Mouse (Mus musculus) effector memory CD4-positive, alpha-beta T cell, adult 7 months (primary cell): ENCODE measurements around the gene Mlx. TPM values are rescaled to one million over a fixed set of nuclear protein-coding genes. Genes with fewer than 3 reads are reported as not detected.

Experiments
- polyA plus RNA-seq: library from polyadenylated mRNA; unstranded; fragments of 100-300 nt; shearing (Covaris generic); gene quantifications from one replicate; pipeline ENCODE4 v1.2.1, GENCODE M21; 2017

Gene Mlx
- 46.3 TPM for polyA plus RNA-seq

DNA sequence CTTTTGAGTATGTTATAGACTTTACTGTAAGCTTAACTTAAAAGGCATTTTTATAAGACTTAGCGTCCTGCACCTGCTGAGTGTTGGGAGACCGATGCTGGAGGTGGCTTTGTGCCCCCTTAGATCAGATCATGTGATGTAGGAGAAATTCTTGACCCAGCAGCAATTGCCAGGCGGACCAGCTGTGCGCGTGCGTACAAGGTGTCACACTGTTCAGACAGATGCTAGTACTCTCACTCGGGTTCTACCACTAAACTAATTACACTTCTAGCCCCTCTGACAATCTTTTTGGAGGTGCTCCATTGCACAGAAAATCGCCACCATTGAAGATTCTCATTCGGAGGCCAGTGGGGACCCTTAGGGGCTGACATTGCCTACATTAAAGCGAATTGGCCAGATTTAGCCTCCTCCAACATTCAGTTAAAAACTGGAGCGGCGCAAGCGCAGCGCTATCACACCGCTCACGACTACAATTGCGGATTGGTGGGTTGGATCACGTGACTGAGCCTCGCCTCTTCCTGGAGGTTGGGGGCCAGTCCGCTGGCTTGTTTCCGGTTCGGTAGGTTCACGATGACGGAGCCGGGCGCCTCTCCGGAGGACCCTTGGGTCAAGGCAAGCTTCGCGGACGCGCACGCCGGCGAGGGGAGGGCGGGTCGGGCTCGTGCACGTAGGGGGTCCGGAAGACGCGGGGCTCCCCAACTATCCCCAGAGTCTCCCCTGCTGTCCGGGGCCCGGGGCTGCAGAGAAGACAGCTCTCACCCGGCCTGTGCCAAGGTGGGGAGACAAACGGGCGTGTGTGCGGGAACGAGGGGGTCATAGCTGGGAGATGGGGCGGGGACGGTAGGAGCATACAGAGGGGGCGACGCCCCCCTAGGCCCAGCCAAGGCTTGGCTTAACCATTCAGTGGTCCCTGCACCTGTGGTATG, at the start of gene Mlx:
Gene Mlx, plus strand, starts transcription at position 522 of the 926 bp plus-strand sequence.

DNA sequence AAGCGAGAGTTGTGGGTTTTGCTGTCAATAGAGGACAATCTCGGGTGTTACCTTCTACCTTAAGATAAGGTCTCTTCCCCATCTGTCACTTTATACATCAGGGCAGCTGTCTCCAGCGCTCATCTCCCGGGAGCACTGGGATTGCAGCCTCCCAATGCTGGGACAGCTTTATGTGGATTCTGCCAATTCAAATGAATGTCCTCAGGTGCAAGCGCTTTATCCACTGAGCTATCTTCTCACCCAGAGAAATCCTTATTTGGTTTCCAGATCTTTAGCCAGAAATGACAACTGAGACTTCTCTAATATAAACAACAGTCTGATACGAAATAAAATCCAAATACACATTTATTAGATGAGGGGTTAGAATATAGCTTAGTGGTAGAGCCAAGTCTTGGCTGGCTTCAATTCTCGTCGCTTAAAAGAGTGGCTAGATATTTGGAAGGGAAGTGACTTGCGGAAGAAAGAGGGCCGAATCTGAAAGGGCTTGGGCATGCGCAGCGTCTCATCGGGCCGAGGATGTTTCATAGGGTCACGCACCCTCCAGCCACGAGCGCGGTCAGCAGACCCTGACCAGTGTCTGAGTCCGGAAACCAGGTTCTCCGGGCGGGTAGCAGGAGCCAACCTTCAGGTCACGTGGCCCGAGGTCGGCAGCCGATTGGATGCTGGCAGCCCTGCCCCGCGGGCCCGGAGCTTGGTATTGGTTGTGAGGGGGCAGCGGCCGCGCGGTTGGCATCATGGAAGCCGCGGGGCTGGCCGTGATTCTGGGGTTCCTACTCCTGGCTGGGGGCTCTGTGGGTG, 17.5 kb upstream of the Mlx start, which contains the start of gene Naglu:
Gene Naglu, plus strand, starts transcription at position 622 of the 798 bp plus-strand sequence.

DNA sequence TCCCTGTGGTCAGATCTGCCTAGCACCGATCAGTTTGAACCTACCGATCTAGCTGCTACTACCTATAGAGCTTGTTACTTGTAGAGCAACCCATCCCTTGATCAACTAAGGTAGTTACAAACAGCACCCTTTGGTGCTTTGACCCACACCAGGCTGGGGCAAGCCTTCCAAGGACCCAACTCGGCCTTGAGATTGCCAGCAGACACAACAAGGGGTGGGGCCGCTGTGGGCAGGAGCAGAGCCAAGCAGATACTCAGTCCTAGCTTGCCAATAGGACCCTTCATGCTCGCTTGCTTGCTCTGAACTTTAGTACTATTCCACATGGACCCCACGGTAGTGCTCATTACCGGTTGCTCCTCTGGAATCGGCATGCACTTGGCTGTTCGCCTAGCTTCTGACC, 9.0 kb upstream of the Mlx start, which contains the start of gene Hsd17b1:
Gene Hsd17b1, plus strand, starts transcription at position 291 of the 400 bp plus-strand sequence.

DNA sequence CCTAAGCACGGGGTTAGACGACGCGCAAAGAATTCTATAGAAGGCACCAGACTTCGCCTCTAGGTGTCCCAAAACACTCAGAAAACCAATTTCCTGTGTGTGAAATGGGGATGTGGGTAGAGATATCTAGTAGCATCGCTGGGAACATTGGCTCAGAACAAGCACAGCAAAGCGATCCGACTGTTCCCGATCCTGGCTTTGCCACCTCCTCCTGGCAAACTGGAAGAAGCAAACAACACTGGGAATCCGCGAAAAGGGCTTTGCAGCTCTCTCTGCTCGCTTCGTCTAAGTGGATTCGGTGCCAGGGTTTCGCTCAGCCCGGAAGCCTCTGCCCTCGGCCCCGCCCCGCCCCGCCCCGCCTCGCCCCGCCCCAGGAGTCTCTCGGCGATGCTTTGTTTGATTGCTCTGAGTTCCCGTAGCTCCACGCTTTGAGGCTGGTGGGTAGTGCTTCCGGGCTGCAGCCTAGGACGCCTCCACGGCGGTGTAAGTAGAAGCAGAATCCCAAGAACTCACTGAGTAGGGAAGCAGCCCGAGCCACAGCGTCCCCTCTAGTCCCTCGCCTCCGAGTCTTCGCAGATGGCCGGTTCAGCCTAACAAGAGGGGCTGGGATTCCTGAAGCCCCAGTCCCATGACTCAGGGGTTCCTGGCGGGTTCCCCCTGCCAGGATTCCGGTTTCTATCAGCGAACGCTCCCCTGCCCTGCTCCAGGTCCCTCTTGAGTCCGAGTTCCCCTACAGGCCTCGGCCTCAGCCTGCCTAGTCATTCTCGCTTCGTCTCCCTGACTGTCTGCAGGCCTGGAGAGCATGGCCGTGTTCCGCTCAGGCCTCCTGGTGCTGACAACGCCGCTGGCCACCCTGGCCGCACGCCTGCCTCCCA, 4.6 kb upstream of the Mlx start, which contains the start of gene Coasy:
Gene Coasy, plus strand, starts transcription at position 358 of the 875 bp plus-strand sequence.

DNA sequence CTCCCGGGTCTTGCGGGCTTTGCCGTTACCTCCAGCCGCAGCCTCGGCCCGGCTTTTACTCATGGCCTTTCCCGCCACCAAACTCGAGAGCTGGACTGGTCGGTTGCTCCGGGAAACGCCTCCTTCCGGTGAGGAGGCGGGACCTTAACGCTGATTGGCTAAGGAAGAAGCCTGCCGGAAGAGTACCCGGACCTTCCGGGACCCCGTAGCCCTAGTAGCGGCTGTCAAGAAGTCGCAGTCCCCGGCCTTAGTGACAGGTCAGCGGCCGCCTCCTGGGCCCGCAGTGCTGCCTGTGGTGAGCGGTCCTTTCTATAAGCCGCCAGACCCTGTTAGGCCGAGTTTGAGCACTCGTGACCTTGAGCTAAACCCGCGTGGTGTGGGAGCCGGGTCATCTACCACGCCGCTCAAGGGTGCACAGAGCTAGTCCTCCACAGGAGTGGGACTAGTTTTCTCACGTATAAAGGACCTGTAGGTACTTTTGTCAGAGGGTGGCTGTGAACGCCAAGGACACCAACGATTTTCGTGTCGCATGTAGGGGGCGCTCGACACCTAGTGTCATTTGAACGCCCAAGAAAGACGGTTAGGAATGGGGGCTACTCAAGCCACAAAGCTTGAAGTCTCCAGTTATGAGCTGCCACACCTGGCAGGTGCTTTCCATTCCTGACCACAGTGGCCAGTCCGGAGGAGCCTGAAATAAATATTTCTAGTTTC, 8.4 kb downstream of the Mlx start, which contains the start of gene Psmc3ip:
Gene Psmc3ip, minus strand, starts transcription at position 123 of the 711 bp plus-strand sequence.

DNA sequence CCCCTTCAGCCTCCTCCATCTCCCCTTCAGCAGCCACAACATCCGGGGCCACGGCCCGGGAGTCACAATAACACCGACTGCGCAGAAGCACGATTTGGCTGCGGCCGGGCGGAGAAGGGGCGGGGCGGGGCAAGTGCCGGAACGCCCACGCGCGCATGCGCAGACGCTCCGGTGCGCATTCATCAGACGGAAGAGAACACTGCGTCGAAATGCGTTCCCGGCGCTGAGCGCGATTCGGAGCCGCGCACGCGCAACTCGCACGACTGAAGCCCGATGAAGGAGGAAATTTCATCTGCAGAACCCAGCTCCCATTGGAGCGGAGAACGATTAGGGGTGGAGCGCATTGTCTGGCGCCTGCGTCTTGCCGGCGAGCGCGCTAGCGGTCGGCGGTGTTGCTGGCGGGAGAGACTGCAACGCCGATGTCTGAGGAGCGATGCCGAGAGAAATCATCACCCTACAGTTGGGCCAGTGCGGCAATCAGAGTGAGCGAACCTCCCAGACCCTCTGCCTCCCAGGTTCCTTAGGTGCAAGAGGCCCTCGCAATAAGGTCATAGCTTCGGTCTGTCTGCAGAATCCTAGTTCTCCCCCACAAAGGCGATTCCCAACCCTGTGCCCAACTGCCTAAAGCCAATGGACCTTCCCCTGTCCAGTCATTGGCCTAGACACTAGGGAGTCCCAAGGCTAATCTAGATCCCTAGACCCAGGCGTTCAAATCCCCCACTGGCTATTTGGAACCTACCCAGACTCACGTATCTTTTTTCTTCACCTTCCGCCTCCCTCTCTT, 32.9 kb downstream of the Mlx start, which contains the start of the genes Retreg3 and Tubg1:
Gene Retreg3, minus strand, starts transcription at position 133 of the 784 bp plus-strand sequence.
Gene Tubg1, plus strand, starts transcription at position 178 of the 784 bp plus-strand sequence.

Other genes starting within 250 kb of the Mlx start
- 271 TPM for gene Stat5b, start 236.6 kb upstream of the Mlx start, polyA plus RNA-seq
- gene Stat5a, start 227.9 kb upstream of the Mlx start, polyA plus RNA-seq, result 154 TPM
- gene Stat3, start 147.7 kb upstream of the Mlx start, polyA plus RNA-seq, result 351 TPM
- gene Cavin1, start 116.4 kb upstream of the Mlx start, polyA plus RNA-seq, result not detected
- 1.1 TPM for gene Atp6v0a1, start 77.8 kb upstream of the Mlx start, polyA plus RNA-seq
- 6.4 TPM for gene Naglu, start 17.3 kb upstream of the Mlx start, polyA plus RNA-seq
- gene Hsd17b1, start 8.9 kb upstream of the Mlx start, polyA plus RNA-seq, result 0.38 TPM
- 12.0 TPM for gene Coasy, start 4.7 kb upstream of the Mlx start, polyA plus RNA-seq
- gene Psmc3ip, start 8.2 kb downstream of the Mlx start, polyA plus RNA-seq, result 2.1 TPM
- gene Retreg3, start 32.6 kb downstream of the Mlx start, polyA plus RNA-seq, result 42.1 TPM
- gene Tubg1, start 32.7 kb downstream of the Mlx start, polyA plus RNA-seq, result 11.4 TPM
- gene Tubg2, start 68.6 kb downstream of the Mlx start, polyA plus RNA-seq, result 0.27 TPM
- gene Cntnap1, start 83.2 kb downstream of the Mlx start, polyA plus RNA-seq, result 0.11 TPM
- not detected for gene Plekhh3, start 84.1 kb downstream of the Mlx start, polyA plus RNA-seq
- not detected for gene Ccr10, start 88.2 kb downstream of the Mlx start, polyA plus RNA-seq
- 87.5 TPM for gene Ezh1, start 139.2 kb downstream of the Mlx start, polyA plus RNA-seq
- 2.8 TPM for gene Ramp2, start 158.8 kb downstream of the Mlx start, polyA plus RNA-seq
- 87.7 TPM for gene Vps25, start 166.4 kb downstream of the Mlx start, polyA plus RNA-seq
- 0.30 TPM for gene Wnk4, start 173.3 kb downstream of the Mlx start, polyA plus RNA-seq
- not detected for gene Cntd1, start 191.7 kb downstream of the Mlx start, polyA plus RNA-seq
- 48.4 TPM for gene Coa3, start 191.8 kb downstream of the Mlx start, polyA plus RNA-seq
- 206 TPM for gene Becn1, start 215.0 kb downstream of the Mlx start, polyA plus RNA-seq
- gene Psme3, start 228.9 kb downstream of the Mlx start, polyA plus RNA-seq, result 167 TPM
- 3.3 TPM for gene Aoc2, start 237.8 kb downstream of the Mlx start, polyA plus RNA-seq
- gene Aoc3, start 243.3 kb downstream of the Mlx start, polyA plus RNA-seq, result not detected